Mouse (Mus musculus) lung, postnatal 10 days (tissue): Measurements from ENCODE around the gene Sirt3.
A peak's percentile ranks its signal among the peaks of the same experiment; 100 is the strongest.

Experiments
- DNase-seq: peaks from one replicate; pipeline ENCODE4 v3.0.0; 2021

The Sirt3 gene

GRCm38 (mm10) chr7:140881696-140882468, at the start of gene Sirt3, which contains the start of gene Psmd13:
Gene Sirt3 (minus strand): TSS chr7:140882309.
Gene Psmd13 (plus strand): TSS chr7:140881968.
- peak; percentile 96 for DNase-seq

GRCm38 (mm10) chr7:140927181-140927580, 45.1 kb upstream of the Sirt3 start:
- DNase-seq = no peak

- DNase-seq = no peak
Measured at GRCm38 (mm10) chr7:140923070-140923775, 41.1 kb upstream of the Sirt3 start.

- peak; percentile 32 for DNase-seq
Measured at GRCm38 (mm10) chr7:140922398-140923069, 40.4 kb upstream of the Sirt3 start.

GRCm38 (mm10) chr7:140921225-140921975, 39.3 kb upstream of the Sirt3 start:
- no peak for DNase-seq

GRCm38 (mm10) chr7:140920418-140921029, 38.4 kb upstream of the Sirt3 start, which contains the start of gene Nlrp6:
Gene Nlrp6 (plus strand): TSS chr7:140920902.
- no peak for DNase-seq

- DNase-seq = no peak
Measured at GRCm38 (mm10) chr7:140919911-140920310, 37.8 kb upstream of the Sirt3 start.

- no peak for DNase-seq
Measured at GRCm38 (mm10) chr7:140914031-140914690, 32.1 kb upstream of the Sirt3 start.

- DNase-seq = no peak
Measured at GRCm38 (mm10) chr7:140912846-140913482, 30.9 kb upstream of the Sirt3 start.

GRCm38 (mm10) chr7:140912293-140912692, 30.2 kb upstream of the Sirt3 start:
- DNase-seq = no peak

GRCm38 (mm10) chr7:140908634-140909107, 26.6 kb upstream of the Sirt3 start:
- DNase-seq = peak; percentile 87

- DNase-seq = peak; percentile 52
Measured at GRCm38 (mm10) chr7:140908181-140908580, 26.1 kb upstream of the Sirt3 start.

GRCm38 (mm10) chr7:140907697-140908096, 25.6 kb upstream of the Sirt3 start:
- DNase-seq = no peak

- DNase-seq = no peak
Measured at GRCm38 (mm10) chr7:140907131-140907530, 25.0 kb upstream of the Sirt3 start.

- DNase-seq = no peak
Measured at GRCm38 (mm10) chr7:140905642-140906081, 23.6 kb upstream of the Sirt3 start.

GRCm38 (mm10) chr7:140903212-140903611, 21.1 kb upstream of the Sirt3 start:
- peak; percentile 84 for DNase-seq

GRCm38 (mm10) chr7:140902036-140902875, 20.1 kb upstream of the Sirt3 start:
- DNase-seq = peak; percentile 21

- DNase-seq = peak; percentile 25
Measured at GRCm38 (mm10) chr7:140900220-140900619, 18.1 kb upstream of the Sirt3 start, which contains the start of gene Cox8b. Gene Cox8b (minus strand): TSS chr7:140900446.

GRCm38 (mm10) chr7:140899121-140899520, 17.0 kb upstream of the Sirt3 start:
- DNase-seq = no peak

- no peak for DNase-seq
Measured at GRCm38 (mm10) chr7:140897863-140898262, 15.8 kb upstream of the Sirt3 start.
